Mouse (Mus musculus): ENCODE results near the gene Tulp1. TPM values are rescaled to one million over a fixed set of nuclear protein-coding genes. Genes with fewer than 3 reads are reported as not detected.
"Not testable (repeated sequence)": the region's sequence is repeated elsewhere in the genome, so short reads cannot be mapped to it uniquely, and the experiment has no call there.

Gene Tulp1
- not detected for total RNA-seq (2021)
- long read RNA-seq, experiment 1 = 0 reads
- long read RNA-seq, experiment 2 = 0 reads

- DNase-seq (ENCODE audit: low spot score in 2 of 2) = no peak
Observed at GRCm38 (mm10) chr17:28365122-28365521, at the start of gene Tulp1. Tulp1 (minus strand) TSS chr17:28365222.

- DNase-seq (ENCODE audit: low spot score in 2 of 2) = no peak
Observed at GRCm38 (mm10) chr17:28411381-28411960, 46.4 kb upstream of the Tulp1 start.

- no peak for DNase-seq (ENCODE audit: low spot score in 2 of 2)
Observed at GRCm38 (mm10) chr17:28410731-28411130, 45.7 kb upstream of the Tulp1 start.

GRCm38 (mm10) chr17:28408251-28408918, 43.4 kb upstream of the Tulp1 start:
- no peak for DNase-seq (ENCODE audit: low spot score in 2 of 2)

GRCm38 (mm10) chr17:28407418-28408250, 42.6 kb upstream of the Tulp1 start:
- DNase-seq (ENCODE audit: low spot score in 2 of 2) = peak; percentile 76 to 89

- DNase-seq (ENCODE audit: low spot score in 2 of 2) = peak; percentile 40 to 82
Observed at GRCm38 (mm10) chr17:28406471-28406870, 41.4 kb upstream of the Tulp1 start.

GRCm38 (mm10) chr17:28404745-28405144, 39.7 kb upstream of the Tulp1 start:
- DNase-seq (ENCODE audit: low spot score in 2 of 2) = not testable (repeated sequence)

GRCm38 (mm10) chr17:28404301-28404700, 39.3 kb upstream of the Tulp1 start:
- no peak for DNase-seq (ENCODE audit: low spot score in 2 of 2)

GRCm38 (mm10) chr17:28394994-28395393, 30.0 kb upstream of the Tulp1 start:
- DNase-seq (ENCODE audit: low spot score in 2 of 2) = no peak

GRCm38 (mm10) chr17:28394051-28394765, 29.2 kb upstream of the Tulp1 start:
- DNase-seq (ENCODE audit: low spot score in 2 of 2) = no peak

GRCm38 (mm10) chr17:28391568-28392432, 26.8 kb upstream of the Tulp1 start:
- no peak for DNase-seq (ENCODE audit: low spot score in 2 of 2)

- DNase-seq (ENCODE audit: low spot score in 2 of 2) = no peak
Observed at GRCm38 (mm10) chr17:28388534-28388933, 23.5 kb upstream of the Tulp1 start.

- DNase-seq (ENCODE audit: low spot score in 2 of 2) = peak; percentile 79 to 80
Observed at GRCm38 (mm10) chr17:28386150-28386905, 21.3 kb upstream of the Tulp1 start.

GRCm38 (mm10) chr17:28384298-28384697, 19.3 kb upstream of the Tulp1 start:
- no peak for DNase-seq (ENCODE audit: low spot score in 2 of 2)

GRCm38 (mm10) chr17:28380255-28380654, 15.2 kb upstream of the Tulp1 start:
- no peak for DNase-seq (ENCODE audit: low spot score in 2 of 2)

- no peak for DNase-seq (ENCODE audit: low spot score in 2 of 2)
Observed at GRCm38 (mm10) chr17:28375592-28376061, 10.6 kb upstream of the Tulp1 start.

- DNase-seq (ENCODE audit: low spot score in 2 of 2) = no peak
Observed at GRCm38 (mm10) chr17:28374494-28374893, 9.5 kb upstream of the Tulp1 start.

GRCm38 (mm10) chr17:28373821-28374220, 8.8 kb upstream of the Tulp1 start:
- peak in 1 of 2 experiments; percentile 32 for DNase-seq (ENCODE audit: low spot score in 2 of 2)

GRCm38 (mm10) chr17:28371941-28372340, 6.9 kb upstream of the Tulp1 start:
- DNase-seq (ENCODE audit: low spot score in 2 of 2) = no peak

Data from layer of hippocampus, postnatal 14 days (tissue).